Comparison of ENCODE assay signal across 9 mouse cellular contexts in the genomic region with DNA sequence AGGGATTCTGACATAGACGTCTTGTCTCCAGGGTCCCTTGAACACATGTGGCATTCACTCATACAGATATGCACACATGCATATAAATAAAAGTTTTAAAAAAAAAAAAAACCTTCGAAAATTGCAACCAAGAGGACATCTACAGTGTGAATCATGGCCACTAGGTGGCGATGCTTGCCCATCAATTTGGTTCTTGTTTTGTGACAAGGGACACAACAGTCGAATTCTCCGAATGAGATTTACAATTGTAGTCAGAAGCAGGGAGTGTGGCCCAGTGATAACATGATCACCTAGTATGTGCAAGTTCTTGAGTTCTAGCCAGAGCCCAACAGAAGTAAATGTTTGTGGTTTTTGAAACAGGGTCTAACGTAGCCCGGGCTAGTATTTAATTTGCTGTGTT. TPM values are rescaled to one million over a fixed set of nuclear protein-coding genes. Genes with fewer than 3 reads are reported as not detected.
DNase-seq lines count a peak whose midpoint lies in the region; ATAC-seq and TF ChIP-seq lines count a peak whose summit lies in the region.
"Had no signal": no experiment of that assay in that cellular context is flagged by ENCODE, and none has a peak within 500 bp of the region (broad histone marks: within the 10 kb centered on the region; RNA-seq: fewer than 3 reads in every experiment).

No protein-coding gene starts in this region.

- H3K9ac ChIP-seq in lung, embryonic 14.5 days = no peak overlapping the region
- H3K9ac ChIP-seq: lung, embryonic 15.5 days had no signal

- TF ChIP-seq CTCF in E14TG2a.4 (conservative IDR thresholded peaks at IDR 0.05; ENCODE audit: low read length) = peak; percentile 76
- TF ChIP-seq CTCF in lung, embryonic 14.5 days (IDR thresholded peaks at IDR 0.05; ENCODE audit: low read depth) = peak; percentile 90

- ATAC-seq in lung, embryonic 14.5 days (ENCODE audit: insufficient read depth) = no peak
- no peak for ATAC-seq in monocyte, adult 5-6 weeks (replicated peaks; ENCODE audit: insufficient number of reproducible peaks, low FRiP score, low TSS enrichment, poor library complexity, severe bottlenecking)

- H3K4me3 ChIP-seq in E14TG2a.4 (replicated peaks; ENCODE audit: low read length) = no peak overlapping the region
- no peak overlapping the region for H3K4me3 ChIP-seq in lung, embryonic 14.5 days (ENCODE audit: low read depth, low read length)
- H3K4me3 ChIP-seq: lung, embryonic 15.5 days had no signal

- H3K4me2 ChIP-seq in lung, embryonic 14.5 days = no peak overlapping the region
- H3K4me2 ChIP-seq: lung, embryonic 15.5 days had no signal

- peak; percentile 90 to 91 for DNase-seq in B cell, adult 2 months
- DNase-seq in c-Kit-positive CD71-negative TER-119-negative erythroid progenitor cells, embryonic 14.5 days (ENCODE audit: low read depth) = peak; percentile 89
- peak; percentile 64 to 94 for DNase-seq in frontal cortex, adult 2 months (ENCODE audit: extremely low spot score in 1 of 2, low spot score in 1 of 2)
- peak; percentile 63 for DNase-seq in large intestine, adult 2 months (ENCODE audit: low read depth, low spot score)
- peak; percentile 97 for DNase-seq in lung, embryonic 14.5 days
- DNase-seq in right cerebral cortex, postnatal 4 days = peak; percentile 85

- no peak overlapping the region for H3K27ac ChIP-seq in lung, embryonic 14.5 days (ENCODE audit: low read depth)
- H3K27ac ChIP-seq: lung, embryonic 15.5 days had no signal

- H3K4me1 ChIP-seq in E14TG2a.4 (replicated peaks; ENCODE audit: low read depth, low read length) = peaks cover 71% of the 10 kb centered on the region
- peaks cover 16% of the 10 kb centered on the region for H3K4me1 ChIP-seq in lung, embryonic 14.5 days (ENCODE audit: insufficient read depth)

- peaks cover 6% of the 10 kb centered on the region; the same call in 1 of the 2 replicates for H3K36me3 ChIP-seq in E14TG2a.4 (ENCODE audit: insufficient read depth, low read length)
- no peaks in the 10 kb centered on the region for H3K36me3 ChIP-seq in lung, embryonic 14.5 days (ENCODE audit: insufficient read depth)
- H3K36me3 ChIP-seq: lung, embryonic 15.5 days had no signal

- H3K27me3 ChIP-seq in E14TG2a.4 (ENCODE audit: insufficient read depth, low read length) = no peaks in the 10 kb centered on the region
- no peaks in the 10 kb centered on the region for H3K27me3 ChIP-seq in lung, embryonic 14.5 days (ENCODE audit: insufficient read depth, low read length)
- H3K27me3 ChIP-seq: lung, embryonic 15.5 days had no signal

- 18% methylated on average over 7 of the region's 7 CpGs for WGBS in large intestine, adult 2 months
- WGBS in lung, embryonic 14.5 days = 19% methylated on average over 7 of the region's 7 CpGs

- no peaks in the 10 kb centered on the region for H3K9me3 ChIP-seq in E14TG2a.4 (ENCODE audit: low read length)
- H3K9me3 ChIP-seq in lung, embryonic 14.5 days (ENCODE audit: low read depth, low read length) = no peaks in the 10 kb centered on the region
- H3K9me3 ChIP-seq: lung, embryonic 15.5 days had no signal

RNA-seq across cellular contexts. Expression of a gene that starts 3.3 kb away (rescaled TPM):
- 17.1 and 17.8 TPM in 2 replicates for polyA plus RNA-seq in frontal cortex, adult 2 months (2012; rRNA removed)
- 13.0 and 14.0 TPM in 2 replicates for polyA plus RNA-seq in large intestine, adult 2 months (2012; rRNA removed)
- polyA plus RNA-seq in lung, embryonic 14.5 days (2014; fragmentation: Nextera tagmentation; extraction: Ambion mirVana) = 31.2 and 35.5 TPM in 2 replicates
- total RNA-seq in monocyte, adult 5-6 weeks (2017) = 2.5 to 6.9 TPM (median 6.3 TPM) in 3 replicates

RNA-seq across cellular contexts. Expression of a gene that starts 3.9 kb away (rescaled TPM):
- 17.2 and 18.8 TPM in 2 replicates for polyA plus RNA-seq in frontal cortex, adult 2 months (2012; rRNA removed)
- polyA plus RNA-seq in large intestine, adult 2 months (2012; rRNA removed) = 4.8 and 5.2 TPM in 2 replicates
- 6.9 and 9.6 TPM in 2 replicates for polyA plus RNA-seq in lung, embryonic 14.5 days (2014; fragmentation: Nextera tagmentation; extraction: Ambion mirVana)
- 6.5 to 10.0 TPM (median 8.9 TPM) in 3 replicates for total RNA-seq in monocyte, adult 5-6 weeks (2017)

RNA-seq across cellular contexts. Expression of a gene that starts 49.6 kb away (rescaled TPM):
- 6.6 and 8.6 TPM in 2 replicates for polyA plus RNA-seq in frontal cortex, adult 2 months (2012; rRNA removed)
- polyA plus RNA-seq in large intestine, adult 2 months (2012; rRNA removed) = 13.5 and 14.9 TPM in 2 replicates
- 4.8 and 6.4 TPM in 2 replicates for polyA plus RNA-seq in lung, embryonic 14.5 days (2014; fragmentation: Nextera tagmentation; extraction: Ambion mirVana)
- total RNA-seq in monocyte, adult 5-6 weeks (2017) = 101 to 207 TPM (median 172 TPM) in 3 replicates
